Mouse (Mus musculus): ENCODE measurements around the gene Foxc1. TPM values are rescaled to one million over a fixed set of nuclear protein-coding genes. Genes with fewer than 3 reads are reported as not detected.

Foxc1 gene
- polyA plus RNA-seq (2015; fragmentation: Nextera tagmentation; extraction: Ambion mirVana), result 0.63 and 0.84 TPM in 2 replicates

- peak within 1 kb of the TSS; percentile 65 for H3K9ac ChIP-seq (ENCODE audit: low read depth, low read length)
- H3K4me3 ChIP-seq (ENCODE audit: low read length), result peak within 1 kb of the TSS; percentile 48
- peak within 1 kb of the TSS; percentile 75 for H3K4me2 ChIP-seq (ENCODE audit: low read length)
- WGBS, result under 1% methylated on average over 36 of the region's 40 CpGs
- peak; percentile 89 for ATAC-seq
- no peaks in the 10 kb centered on the region for H3K9me3 ChIP-seq (ENCODE audit: control insufficient read depth, low read length)
- peaks cover 45% of the 10 kb centered on the region for H3K27me3 ChIP-seq (replicated peaks; ENCODE audit: control insufficient read depth, insufficient read depth, low read length)
- no peaks in the 10 kb centered on the region for H3K36me3 ChIP-seq (ENCODE audit: control insufficient read depth, insufficient read depth, low read length)
- peaks cover 32% of the 10 kb centered on the region for H3K4me1 ChIP-seq (ENCODE audit: control insufficient read depth, insufficient read depth, low read depth, low read length)
- peak within 1 kb of the TSS; percentile 67 for H3K27ac ChIP-seq (ENCODE audit: low read depth, low read length)
These were observed at the start of gene Foxc1 for GRCm38 (mm10) chr13:31806428-31806832. Foxc1 (plus strand) TSS chr13:31806633.

GRCm38 (mm10) chr13:31760411-31760810, 46.0 kb upstream of the Foxc1 start:
- H3K9ac ChIP-seq (ENCODE audit: low read depth, low read length), result no peak overlapping the region
- no peaks in the 10 kb centered on the region for H3K27me3 ChIP-seq (replicated peaks; ENCODE audit: control insufficient read depth, insufficient read depth, low read length)
- no peak overlapping the region for H3K27ac ChIP-seq (ENCODE audit: low read depth, low read length)
- no peaks in the 10 kb centered on the region for H3K36me3 ChIP-seq (ENCODE audit: control insufficient read depth, insufficient read depth, low read length)
- no peak for ATAC-seq
- H3K9me3 ChIP-seq (ENCODE audit: control insufficient read depth, low read length), result no peaks in the 10 kb centered on the region
- no peak overlapping the region for H3K4me3 ChIP-seq (ENCODE audit: low read length)
- WGBS, result 48% methylated on average over 4 of the region's 4 CpGs
- no peaks in the 10 kb centered on the region for H3K4me1 ChIP-seq (ENCODE audit: control insufficient read depth, insufficient read depth, low read depth, low read length)
- no peak overlapping the region for H3K4me2 ChIP-seq (ENCODE audit: low read length)

GRCm38 (mm10) chr13:31761057-31761456, 45.4 kb upstream of the Foxc1 start:
- no peak for ATAC-seq
- Histone ChIP-seq H3K4me2 (ENCODE audit: low read length) (no peak overlapping the region), H3K27me3 (replicated peaks; ENCODE audit: control insufficient read depth, insufficient read depth, low read length) (no peaks in the 10 kb centered on the region), H3K4me3 (ENCODE audit: low read length) (no peak overlapping the region), H3K36me3 (ENCODE audit: control insufficient read depth, insufficient read depth, low read length) (no peaks in the 10 kb centered on the region), H3K9ac (ENCODE audit: low read depth, low read length) (no peak overlapping the region), H3K9me3 (ENCODE audit: control insufficient read depth, low read length) (no peaks in the 10 kb centered on the region), H3K4me1 (ENCODE audit: control insufficient read depth, insufficient read depth, low read depth, low read length) (no peaks in the 10 kb centered on the region), H3K27ac (ENCODE audit: low read depth, low read length) (no peak overlapping the region)
- WGBS, result 60% methylated on average over 4 of the region's 4 CpGs

- Histone ChIP-seq H3K4me1 (ENCODE audit: control insufficient read depth, insufficient read depth, low read depth, low read length) (no peaks in the 10 kb centered on the region), H3K9ac (ENCODE audit: low read depth, low read length) (no peak overlapping the region), H3K27me3 (replicated peaks; ENCODE audit: control insufficient read depth, insufficient read depth, low read length) (no peaks in the 10 kb centered on the region), H3K27ac (ENCODE audit: low read depth, low read length) (no peak overlapping the region), H3K4me2 (ENCODE audit: low read length) (no peak overlapping the region), H3K4me3 (ENCODE audit: low read length) (no peak overlapping the region), H3K36me3 (ENCODE audit: control insufficient read depth, insufficient read depth, low read length) (no peaks in the 10 kb centered on the region), H3K9me3 (ENCODE audit: control insufficient read depth, low read length) (no peaks in the 10 kb centered on the region)
- no peak for ATAC-seq
- WGBS, result 95% methylated on average over 3 of the region's 3 CpGs
These were observed 42.0 kb upstream of the Foxc1 start for GRCm38 (mm10) chr13:31764419-31764818.

- H3K4me1 ChIP-seq (ENCODE audit: control insufficient read depth, insufficient read depth, low read depth, low read length), result no peaks in the 10 kb centered on the region
- no peaks in the 10 kb centered on the region for H3K9me3 ChIP-seq (ENCODE audit: control insufficient read depth, low read length)
- no peaks in the 10 kb centered on the region for H3K27me3 ChIP-seq (replicated peaks; ENCODE audit: control insufficient read depth, insufficient read depth, low read length)
- 76% methylated on average over 2 of the region's 2 CpGs for WGBS
- H3K4me2 ChIP-seq (ENCODE audit: low read length), result no peak overlapping the region
- H3K27ac ChIP-seq (ENCODE audit: low read depth, low read length), result no peak overlapping the region
- H3K36me3 ChIP-seq (ENCODE audit: control insufficient read depth, insufficient read depth, low read length), result no peaks in the 10 kb centered on the region
- H3K9ac ChIP-seq (ENCODE audit: low read depth, low read length), result no peak overlapping the region
- no peak overlapping the region for H3K4me3 ChIP-seq (ENCODE audit: low read length)
- ATAC-seq, result no peak
These were observed 40.9 kb upstream of the Foxc1 start for GRCm38 (mm10) chr13:31765564-31765963.

- no peak overlapping the region for H3K27ac ChIP-seq (ENCODE audit: low read depth, low read length)
- no peaks in the 10 kb centered on the region for H3K9me3 ChIP-seq (ENCODE audit: control insufficient read depth, low read length)
- H3K27me3 ChIP-seq (replicated peaks; ENCODE audit: control insufficient read depth, insufficient read depth, low read length), result no peaks in the 10 kb centered on the region
- H3K4me2 ChIP-seq (ENCODE audit: low read length), result no peak overlapping the region
- WGBS, result 80% methylated on average over 5 of the region's 5 CpGs
- ATAC-seq, result no peak
- H3K9ac ChIP-seq (ENCODE audit: low read depth, low read length), result no peak overlapping the region
- no peaks in the 10 kb centered on the region for H3K36me3 ChIP-seq (ENCODE audit: control insufficient read depth, insufficient read depth, low read length)
- H3K4me1 ChIP-seq (ENCODE audit: control insufficient read depth, insufficient read depth, low read depth, low read length), result no peaks in the 10 kb centered on the region
- H3K4me3 ChIP-seq (ENCODE audit: low read length), result no peak overlapping the region
These were observed 33.6 kb upstream of the Foxc1 start for GRCm38 (mm10) chr13:31772882-31773281.

GRCm38 (mm10) chr13:31775762-31776161, 30.7 kb upstream of the Foxc1 start:
- H3K36me3 ChIP-seq (ENCODE audit: control insufficient read depth, insufficient read depth, low read length), result no peaks in the 10 kb centered on the region
- H3K9ac ChIP-seq (ENCODE audit: low read depth, low read length), result no peak overlapping the region
- H3K27me3 ChIP-seq (replicated peaks; ENCODE audit: control insufficient read depth, insufficient read depth, low read length), result no peaks in the 10 kb centered on the region
- H3K4me1 ChIP-seq (ENCODE audit: control insufficient read depth, insufficient read depth, low read depth, low read length), result no peaks in the 10 kb centered on the region
- H3K9me3 ChIP-seq (ENCODE audit: control insufficient read depth, low read length), result no peaks in the 10 kb centered on the region
- 68% methylated on average over 5 of the region's 5 CpGs for WGBS
- H3K4me2 ChIP-seq (ENCODE audit: low read length), result no peak overlapping the region
- no peak overlapping the region for H3K4me3 ChIP-seq (ENCODE audit: low read length)
- ATAC-seq, result no peak
- H3K27ac ChIP-seq (ENCODE audit: low read depth, low read length), result no peak overlapping the region

GRCm38 (mm10) chr13:31779281-31779981, 27.0 kb upstream of the Foxc1 start:
- H3K4me3 ChIP-seq (ENCODE audit: low read length), result no peak overlapping the region
- H3K9ac ChIP-seq (ENCODE audit: low read depth, low read length), result no peak overlapping the region
- no peak overlapping the region for H3K4me2 ChIP-seq (ENCODE audit: low read length)
- H3K36me3 ChIP-seq (ENCODE audit: control insufficient read depth, insufficient read depth, low read length), result no peaks in the 10 kb centered on the region
- H3K9me3 ChIP-seq (ENCODE audit: control insufficient read depth, low read length), result no peaks in the 10 kb centered on the region
- WGBS, result 75% methylated on average over 17 of the region's 17 CpGs
- H3K4me1 ChIP-seq (ENCODE audit: control insufficient read depth, insufficient read depth, low read depth, low read length), result no peaks in the 10 kb centered on the region
- ATAC-seq, result no peak
- H3K27me3 ChIP-seq (replicated peaks; ENCODE audit: control insufficient read depth, insufficient read depth, low read length), result no peaks in the 10 kb centered on the region
- H3K27ac ChIP-seq (ENCODE audit: low read depth, low read length), result no peak overlapping the region

GRCm38 (mm10) chr13:31780299-31780698, 26.1 kb upstream of the Foxc1 start:
- Histone ChIP-seq H3K9me3 (ENCODE audit: control insufficient read depth, low read length) (no peaks in the 10 kb centered on the region), H3K4me3 (ENCODE audit: low read length) (no peak overlapping the region), H3K4me2 (ENCODE audit: low read length) (no peak overlapping the region), H3K4me1 (ENCODE audit: control insufficient read depth, insufficient read depth, low read depth, low read length) (no peaks in the 10 kb centered on the region), H3K9ac (ENCODE audit: low read depth, low read length) (no peak overlapping the region), H3K27me3 (replicated peaks; ENCODE audit: control insufficient read depth, insufficient read depth, low read length) (no peaks in the 10 kb centered on the region), H3K36me3 (ENCODE audit: control insufficient read depth, insufficient read depth, low read length) (no peaks in the 10 kb centered on the region), H3K27ac (ENCODE audit: low read depth, low read length) (no peak overlapping the region)
- no peak for ATAC-seq
- WGBS, result 87% methylated on average over 3 of the region's 3 CpGs

All from hindbrain, embryonic 16.5 days (tissue).